Mouse (Mus musculus) CD8-positive naive resting alpha-beta T cell, adult 2 months (primary cell): ENCODE measurements around the gene Muc3.

Source experiments
- DNase-seq, 2 experiments: peaks; one replicate each; pipeline ENCODE4 v3.0.0; 2022; ENCODE audit warnings: low read depth in 2 of 2, low spot score in 2 of 2

Muc3 gene

DNA sequence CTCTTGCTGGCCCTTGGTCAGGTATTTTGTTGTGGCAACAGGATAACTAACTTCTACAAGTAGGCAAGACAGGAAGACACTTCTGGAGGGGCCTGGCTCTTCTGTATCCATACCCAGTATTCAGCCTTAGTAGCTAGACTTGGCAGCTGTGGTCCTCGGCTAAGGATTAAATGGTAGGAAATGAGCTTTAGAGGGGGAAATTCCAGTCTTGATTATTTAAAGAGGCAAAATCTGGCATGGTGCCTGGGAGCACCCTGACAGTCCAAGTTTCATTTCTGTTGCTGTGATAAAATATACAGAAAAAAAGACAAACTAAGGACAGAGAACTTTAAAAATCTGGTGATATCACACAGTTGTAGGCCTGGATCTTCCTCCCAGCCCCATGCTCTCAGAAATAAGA, 53.1 kb downstream of the Muc3 start:
- no peak for DNase-seq

DNA sequence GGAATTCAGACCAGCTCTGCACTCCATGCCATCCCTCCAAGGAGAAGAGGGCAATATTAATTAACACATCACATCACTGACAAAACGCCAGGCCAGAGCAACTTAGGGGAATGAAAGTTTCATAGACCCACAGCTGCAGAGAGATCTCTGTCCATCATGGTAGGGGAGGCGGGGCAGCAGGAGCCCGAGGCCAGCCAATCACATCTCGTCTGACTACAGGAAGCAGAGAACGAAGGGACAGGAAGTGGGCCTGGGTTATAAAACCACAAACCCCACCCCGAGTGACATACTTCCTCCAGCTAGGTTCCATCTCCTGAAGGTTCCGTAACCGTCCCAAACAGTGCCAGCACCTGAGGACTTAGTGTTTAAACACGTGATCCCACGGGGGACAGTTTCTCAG, 54.0 kb downstream of the Muc3 start:
- no peak for DNase-seq

DNA sequence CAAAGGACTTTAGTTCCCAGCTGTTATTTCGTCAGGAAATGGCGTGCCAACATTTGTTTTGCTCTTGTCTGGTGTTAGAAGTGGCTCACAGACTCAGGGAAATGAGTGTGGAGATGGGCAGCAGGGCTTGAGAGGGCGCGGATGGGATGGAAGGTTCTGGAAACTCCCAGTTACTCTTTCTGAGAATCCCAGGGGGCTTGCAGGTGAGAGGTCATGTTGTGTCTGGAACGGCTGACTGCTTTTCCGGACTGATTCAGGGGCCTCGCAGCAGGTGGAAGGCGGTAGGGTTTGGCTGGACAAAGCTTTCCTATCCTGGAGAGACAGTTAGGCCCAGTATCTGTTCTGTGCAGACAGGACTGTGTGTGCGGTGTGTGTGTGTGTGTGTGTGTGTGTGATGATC, 55.4 kb downstream of the Muc3 start:
- DNase-seq = no peak

DNA sequence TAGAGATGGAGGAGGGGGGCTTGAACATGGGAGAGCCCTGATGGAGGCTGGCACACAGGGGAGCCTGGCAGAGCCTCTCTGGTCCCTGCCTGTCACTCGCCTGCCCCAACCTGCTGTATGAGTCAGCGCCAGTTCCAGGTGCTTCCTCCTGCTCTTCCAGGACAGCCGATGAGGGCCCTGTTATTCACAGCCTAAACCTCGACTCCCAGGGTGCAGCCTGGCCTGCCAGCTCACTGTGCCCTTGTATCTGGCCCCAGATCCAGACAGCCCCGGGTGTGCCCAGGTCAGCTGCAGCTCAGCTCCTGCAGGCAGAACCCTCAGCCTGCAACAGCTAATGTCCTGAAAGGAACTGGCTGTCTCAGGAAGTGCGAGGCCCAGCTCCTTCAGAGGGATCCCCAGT, 57.6 kb downstream of the Muc3 start:
- DNase-seq = no peak

DNA sequence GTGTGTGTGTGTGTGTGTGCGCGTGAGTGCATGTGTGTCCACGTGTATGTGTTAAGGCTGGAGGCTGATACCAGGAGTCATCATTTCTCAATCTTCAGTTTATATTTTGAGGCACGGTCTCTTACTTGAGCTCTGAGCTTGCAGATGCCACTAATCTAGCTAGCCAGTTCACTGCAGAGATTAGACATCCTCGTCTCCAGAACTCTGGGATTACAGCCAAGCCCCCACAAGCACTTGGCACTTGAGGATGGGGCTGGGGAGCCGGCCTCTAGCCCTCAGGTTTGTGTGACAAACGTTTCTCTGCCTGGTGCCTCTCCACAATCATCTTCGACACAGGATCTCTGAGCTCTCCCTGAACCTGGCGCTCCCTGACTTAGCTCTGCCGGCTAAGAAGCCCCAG, 58.3 kb downstream of the Muc3 start:
- no peak for DNase-seq

DNA sequence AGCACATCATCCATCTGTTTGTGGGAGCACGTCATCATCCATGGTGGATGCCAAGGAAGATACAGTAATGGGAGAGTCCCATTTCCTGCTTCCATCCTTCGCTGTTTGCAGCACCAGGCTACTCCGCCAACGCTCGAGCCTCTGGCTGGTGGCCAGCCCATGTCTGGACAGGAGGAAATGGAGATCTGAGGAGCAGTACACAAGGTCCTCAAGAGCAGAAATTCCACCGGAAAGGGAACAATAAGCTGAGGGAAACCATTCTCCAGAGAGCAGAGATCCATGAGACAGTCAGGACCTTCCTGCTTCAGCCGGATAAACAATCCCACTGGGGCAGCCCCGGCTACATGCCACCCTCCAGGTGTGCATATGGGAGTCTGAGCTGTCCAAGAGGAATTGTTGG, 61.7 kb downstream of the Muc3 start:
- no peak for DNase-seq

DNA sequence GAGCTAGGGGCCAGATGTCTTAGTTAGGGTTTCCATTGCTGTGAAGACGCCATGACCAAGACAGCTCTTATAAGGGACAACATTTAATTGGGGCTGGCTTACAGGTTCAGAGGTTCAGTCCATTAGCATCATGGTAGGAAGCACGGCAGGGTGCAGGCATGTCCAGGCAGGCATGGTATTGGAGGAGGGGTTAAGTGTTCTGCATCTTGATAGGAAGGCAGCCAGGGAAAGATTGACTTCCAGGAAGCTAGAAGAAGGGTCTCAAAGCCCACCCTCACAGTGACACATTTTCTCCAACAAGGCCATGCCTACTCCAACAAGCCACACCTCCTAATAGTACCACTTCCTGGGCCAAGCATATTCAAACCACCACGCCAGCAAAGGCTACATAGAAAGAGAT, 63.4 kb downstream of the Muc3 start:
- DNase-seq = no peak

DNA sequence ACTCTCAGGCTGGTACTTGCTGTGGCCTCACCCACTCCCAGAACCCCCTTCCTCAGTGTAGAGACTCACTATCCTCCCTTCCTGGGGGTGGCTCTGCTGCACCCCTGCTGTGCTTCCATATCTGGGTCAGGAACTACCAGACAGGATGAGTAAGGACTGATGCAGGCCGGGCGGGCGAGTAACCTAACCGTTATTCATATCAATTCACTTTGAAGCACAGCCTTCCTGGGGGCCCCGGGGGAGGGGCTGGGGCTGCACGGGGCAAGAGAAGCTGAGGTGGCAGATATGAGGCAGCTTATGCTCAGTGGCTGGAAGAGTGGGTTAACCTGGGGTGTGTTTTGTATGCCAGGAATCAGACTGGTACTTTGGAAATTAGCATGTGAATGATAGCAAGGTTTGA, 64.1 kb downstream of the Muc3 start:
- no peak for DNase-seq
